Mouse (Mus musculus) gonadal fat pad, adult 2 months (tissue): ENCODE measurements at regions not wholly inside any gene's neighbourhood (a gene's known extent, or its start where the extent isn't known, plus 50 kb on each side); places are given as distances from the start of the nearest gene placed in this dataset.

Experiments used
- DNase-seq: peaks from one replicate; pipeline ENCODE4 v3.0.0-alpha.2; 2012; ENCODE audit warnings: low read depth

- no peak for DNase-seq
These were observed 57.4 kb upstream of the Acsl1 start for GRCm38 (mm10) chr8:46413349-46414024.

- DNase-seq = no peak
These were observed 56.0 kb upstream of the Acsl1 start for GRCm38 (mm10) chr8:46414874-46415273.

- peak; percentile 59 for DNase-seq
These were observed 51.4 kb upstream of the Acsl1 start for GRCm38 (mm10) chr8:46419402-46419801.

GRCm38 (mm10) chr8:46420476-46420875, 50.4 kb upstream of the Acsl1 start:
- no peak for DNase-seq
